Mouse (Mus musculus) bone marrow macrophage, adult 2 months (primary cell): ENCODE measurements at regions not wholly inside any gene's neighbourhood (a gene's known extent, or its start where the extent isn't known, plus 50 kb on each side); places are given as distances from the start of the nearest gene placed in this dataset.

Experiments used
- CTCF ChIP-seq: IDR thresholded peaks from 2 replicates; pipeline ENCODE4 v1.5.1; 2012; ENCODE audit warnings: low read depth, mild to moderate bottlenecking, low read length, moderate library complexity
- POLR2A ChIP-seq: IDR thresholded peaks from 2 replicates; pipeline ENCODE4 v1.6.1; 2012; ENCODE audit warnings: mild to moderate bottlenecking, low read depth, low read length, borderline replicate concordance

GRCm38 (mm10) chr2:72716931-72717330 is 241.0 kb downstream of the Cdca7 start:
- TF ChIP-seq POLR2A (no peak), CTCF (no peak)
